Mouse (Mus musculus) heart, adult 2 months (tissue): Measurements from ENCODE around the gene Kif1bp. TPM values are rescaled to one million over a fixed set of nuclear protein-coding genes. Genes with fewer than 3 reads are reported as not detected.
"Not testable (repeated sequence)": the region's sequence is repeated elsewhere in the genome, so short reads cannot be mapped to it uniquely, and the experiment has no call there.

Experiments
- DNase-seq, 2 experiments: peaks; one replicate each; pipeline ENCODE4 v3.0.0; 2021
- H3K27ac ChIP-seq: fragments of 200-600 bp; 2 replicates; pipeline ENCODE4 v1.8.1; 2022
- H3K27me3 ChIP-seq: fragments of 200-500 bp; 2 replicates; pipeline ENCODE4 v1.6.1; 2012; ENCODE audit warnings: mild to moderate bottlenecking, low read length, inconsistent platforms, mixed read lengths; ENCODE audit not compliant: control insufficient read depth, insufficient read depth
- H3K36me3 ChIP-seq: fragments of 200-500 bp; 2 replicates; pipeline ENCODE4 v1.6.1; 2012; ENCODE audit warnings: low read length, inconsistent platforms; ENCODE audit not compliant: control insufficient read depth, insufficient read depth
- H3K4me1 ChIP-seq: fragments of 200-500 bp; 2 replicates; pipeline ENCODE4 v1.6.1; 2011; ENCODE audit warnings: low read length; ENCODE audit not compliant: control insufficient read depth, insufficient read depth
- H3K4me3 ChIP-seq: fragments of 200-600 bp; 2 replicates; pipeline ENCODE4 v1.8.1; 2022
- H3K79me2 ChIP-seq: fragments of 200-500 bp; replicated peaks from 2 replicates; pipeline ENCODE4 v1.6.1; 2012; ENCODE audit warnings: mild to moderate bottlenecking, inconsistent platforms, low read length, moderate library complexity, mixed read lengths; ENCODE audit not compliant: control insufficient read depth, insufficient read depth
- H3K9ac ChIP-seq: fragments of 200-500 bp; 2 replicates; pipeline ENCODE4 v1.6.1; 2012; ENCODE audit warnings: low read depth, mild to moderate bottlenecking, control low read depth, inconsistent platforms, low read length, mixed read lengths
- CTCF ChIP-seq: fragments of 200-600 bp; IDR thresholded peaks from 2 replicates; pipeline ENCODE4 v1.8.1; 2022; ENCODE audit warnings: antibody characterized with exemption, mild to moderate bottlenecking, moderate library complexity
- EP300 ChIP-seq: fragments of 200-500 bp; IDR thresholded peaks from 2 replicates; pipeline ENCODE4 v1.6.1; 2011; ENCODE audit warnings: low read depth, low read length, control low read depth; ENCODE audit not compliant: insufficient read depth
- POLR2A ChIP-seq: fragments of 200-500 bp; IDR thresholded peaks from 2 replicates; pipeline ENCODE4 v1.6.1; 2011; ENCODE audit warnings: mild to moderate bottlenecking, low read depth, low read length, control low read depth; ENCODE audit not compliant: insufficient read depth
- WGBS: fragments of 180-500 bp; shearing (Covaris S2); methylation state at CpG from one replicate; pipeline ENCODE4 v1.1.7; 2018; 5-methylcytosine and 5-hydroxymethylcytosine counted together
- intact Hi-C: fragments of 180-260 bp; cut with DNase I; formaldehyde crosslinking; loops from one replicate; pipeline ENCODE4 v1.15.1; 2025
- polyA plus RNA-seq: library from polyadenylated mRNA; depleted of rRNA; stranded (reverse); fragments of >200 nt; gene quantifications from 2 replicates; pipeline ENCODE4 v1.2.3, GENCODE M21; 2012
- total RNA-seq, 2 experiments: library from RNA; stranded (reverse); gene quantifications; 2 replicates each; pipeline ENCODE4 v1.2.3; 2021

The Kif1bp gene
- total and polyA plus RNA-seq, 3 experiments, result 23.0 to 47.3 (median 43.3) TPM

DNA sequence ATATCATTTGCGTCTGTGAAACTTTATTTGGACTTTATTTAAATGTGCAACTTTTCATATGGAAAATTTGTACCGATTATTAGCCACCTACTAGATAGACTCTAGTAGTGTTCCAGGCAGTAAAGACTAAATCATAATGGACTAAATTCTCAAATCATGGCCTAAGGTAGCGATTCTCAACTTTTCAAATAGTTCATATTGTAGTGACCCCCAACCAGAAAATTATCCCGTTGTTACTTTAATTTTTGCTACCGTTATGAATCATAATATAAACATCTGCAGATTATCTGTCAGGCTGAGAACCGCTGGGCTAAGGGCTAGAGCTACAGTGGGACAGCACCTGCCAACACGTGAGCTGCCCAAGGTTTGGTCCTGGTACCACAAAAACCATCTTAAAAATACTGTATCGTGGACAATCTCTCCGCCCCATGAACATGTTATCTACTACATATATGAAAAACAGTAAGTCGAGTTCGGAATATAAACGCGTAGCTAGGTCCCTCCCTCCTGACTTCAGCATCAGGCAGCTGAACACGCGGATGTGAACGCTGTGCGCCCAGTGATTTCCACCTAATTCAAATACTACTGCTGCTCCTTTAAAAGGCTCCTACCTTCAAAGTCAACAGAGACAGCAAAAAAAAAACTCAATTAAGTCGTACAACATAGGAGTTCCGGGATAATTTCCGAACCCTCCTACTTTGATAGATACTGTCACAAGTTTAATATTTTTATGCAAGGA, 23.0 kb upstream of the Kif1bp start:
- peak overlapping the region; percentile 80 for H3K4me3 ChIP-seq
- peak overlapping the region; percentile 71; the same call in 1 of the 2 replicates for H3K27ac ChIP-seq
- H3K79me2 ChIP-seq, result peaks cover 4% of the 10 kb centered on the region; the same call in 1 of the 2 replicates
- H3K36me3 ChIP-seq, result no peaks in the 10 kb centered on the region
- no peaks in the 10 kb centered on the region for H3K27me3 ChIP-seq
- intact Hi-C loops, result no loop called here
- WGBS, result 10% methylated on average over 20 of the region's 20 CpGs
- DNase-seq, result no peak
- no peak overlapping the region for H3K9ac ChIP-seq
- no peak for TF ChIP-seq POLR2A
- no peak for TF ChIP-seq EP300
- no peak for TF ChIP-seq CTCF
- peaks cover 2% of the 10 kb centered on the region for H3K4me1 ChIP-seq

DNA sequence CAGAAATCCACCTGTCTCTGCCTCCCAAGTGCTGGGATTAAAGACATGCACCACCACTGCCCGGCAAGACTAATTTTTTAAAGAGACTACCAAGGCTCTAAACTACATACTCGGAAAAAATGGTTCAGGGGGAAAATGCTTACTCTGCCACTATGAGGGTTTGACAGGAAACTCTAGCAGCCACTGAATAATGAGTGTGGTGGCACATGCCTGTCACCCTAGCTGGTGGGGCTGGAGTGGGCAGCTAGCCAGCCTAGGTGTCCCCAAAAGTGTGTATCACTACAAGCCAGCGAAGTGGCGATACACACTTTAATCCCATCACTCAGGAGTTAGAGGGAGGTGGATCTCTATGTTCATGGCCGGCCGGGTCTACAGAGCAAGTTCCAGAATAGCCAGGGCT, 21.8 kb upstream of the Kif1bp start:
- peaks cover 2% of the 10 kb centered on the region for H3K4me1 ChIP-seq
- WGBS, result 79% methylated on average over 6 of the region's 6 CpGs
- no peak overlapping the region for H3K4me3 ChIP-seq
- no peak for DNase-seq
- intact Hi-C loops, result no loop called here
- H3K79me2 ChIP-seq, result peaks cover 4% of the 10 kb centered on the region; the same call in 1 of the 2 replicates
- TF ChIP-seq EP300 (no peak), CTCF (no peak)
- no peaks in the 10 kb centered on the region for H3K36me3 ChIP-seq
- no peaks in the 10 kb centered on the region for H3K27me3 ChIP-seq
- no peak overlapping the region for H3K9ac ChIP-seq
- H3K27ac ChIP-seq, result no peak overlapping the region

DNA sequence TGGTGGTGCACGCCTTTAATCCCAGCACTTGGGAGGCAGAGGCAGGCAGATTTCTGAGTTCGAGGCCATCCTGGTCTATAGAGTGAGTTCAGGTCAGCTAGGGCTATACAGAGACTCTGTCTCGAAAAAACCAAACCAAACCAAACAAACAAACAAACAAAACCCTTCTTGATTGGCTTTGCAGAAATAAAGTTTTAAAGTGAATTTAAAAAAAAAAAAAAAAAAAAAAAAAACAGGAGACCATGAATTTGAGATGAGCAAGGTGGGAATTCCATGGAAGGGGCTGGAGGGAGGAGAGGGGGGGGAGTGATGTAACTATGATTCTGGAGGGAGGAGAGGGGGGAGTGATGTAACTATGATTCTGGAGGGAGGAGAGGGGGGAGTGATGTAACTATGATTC, 21.1 kb upstream of the Kif1bp start:
- 96% methylated on average over 3 of the region's 3 CpGs for WGBS
- H3K27me3 ChIP-seq, H3K4me1 ChIP-seq, H3K79me2 ChIP-seq, H3K27ac ChIP-seq, intact Hi-C loops, H3K9ac ChIP-seq, H3K4me3 ChIP-seq, H3K36me3 ChIP-seq, DNase-seq: not testable (repeated sequence)

DNA sequence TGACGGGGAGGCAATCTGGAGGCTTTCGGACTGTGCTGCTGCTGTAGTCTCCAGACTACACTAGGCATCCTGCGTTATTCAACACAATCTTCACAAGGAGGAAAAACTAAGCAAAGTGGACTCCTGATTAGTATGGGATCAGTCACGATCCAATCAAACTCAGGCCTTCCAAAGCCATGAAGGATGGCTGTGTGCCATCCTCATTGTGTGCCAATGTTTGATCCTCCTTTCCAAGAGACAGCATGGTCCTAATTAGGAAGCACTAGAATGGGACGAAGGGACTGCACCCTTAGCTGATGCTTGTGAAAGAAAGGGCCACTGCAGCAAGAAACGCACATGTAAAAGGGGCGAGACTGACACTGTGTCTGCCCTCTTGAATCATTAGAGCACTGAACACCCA, 14.2 kb upstream of the Kif1bp start:
- Histone ChIP-seq H3K79me2 (no peaks in the 10 kb centered on the region), H3K9ac (no peak overlapping the region), H3K4me3 (no peak overlapping the region), H3K27me3 (no peaks in the 10 kb centered on the region), H3K36me3 (peaks cover 9% of the 10 kb centered on the region), H3K4me1 (no peaks in the 10 kb centered on the region; the same call in 1 of the 2 replicates), H3K27ac (no peak overlapping the region)
- intact Hi-C loops, result loop anchor here (5.0 kb wide), 1 partner anchor 90 kb away; no protein-coding TSS in a partner anchor
- WGBS, result 71% methylated on average over 7 of the region's 7 CpGs
- no peak for TF ChIP-seq CTCF
- no peak for TF ChIP-seq EP300
- TF ChIP-seq POLR2A, result no peak
- no peak for DNase-seq

DNA sequence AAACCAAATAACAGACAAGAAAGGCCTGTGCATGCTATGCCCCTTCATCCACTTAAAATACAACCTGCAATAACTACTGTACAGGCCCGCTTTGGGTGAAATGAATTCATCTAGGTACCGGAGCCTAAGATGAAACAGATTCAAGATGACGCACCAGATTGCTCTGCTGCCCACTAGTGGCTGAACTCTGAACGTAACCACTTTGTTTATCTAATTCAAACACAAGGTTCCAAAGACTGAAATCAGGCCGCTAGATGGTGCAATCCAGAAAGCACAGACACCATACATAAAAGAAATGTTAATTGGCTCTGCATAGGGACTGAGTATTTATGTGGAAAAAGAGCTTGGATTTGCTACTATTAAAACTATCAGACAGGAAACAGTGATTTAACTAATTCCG, 11.9 kb upstream of the Kif1bp start:
- H3K36me3 ChIP-seq, result peaks cover 9% of the 10 kb centered on the region
- TF ChIP-seq EP300, result no peak
- no peak for TF ChIP-seq POLR2A
- TF ChIP-seq CTCF, result no peak; the same call in 1 of the 2 replicates
- H3K79me2 ChIP-seq, result no peaks in the 10 kb centered on the region
- no peak overlapping the region for H3K4me3 ChIP-seq
- H3K9ac ChIP-seq, result no peak overlapping the region
- H3K27ac ChIP-seq, result no peak overlapping the region
- WGBS, result 16% methylated on average over 6 of the region's 6 CpGs
- H3K4me1 ChIP-seq, result no peaks in the 10 kb centered on the region; the same call in 1 of the 2 replicates
- intact Hi-C loops, result loop anchor here (5.0 kb wide), 1 partner anchor 92 kb away; no protein-coding TSS in a partner anchor
- DNase-seq, result peak; percentile 81 to 82
- no peaks in the 10 kb centered on the region for H3K27me3 ChIP-seq

DNA sequence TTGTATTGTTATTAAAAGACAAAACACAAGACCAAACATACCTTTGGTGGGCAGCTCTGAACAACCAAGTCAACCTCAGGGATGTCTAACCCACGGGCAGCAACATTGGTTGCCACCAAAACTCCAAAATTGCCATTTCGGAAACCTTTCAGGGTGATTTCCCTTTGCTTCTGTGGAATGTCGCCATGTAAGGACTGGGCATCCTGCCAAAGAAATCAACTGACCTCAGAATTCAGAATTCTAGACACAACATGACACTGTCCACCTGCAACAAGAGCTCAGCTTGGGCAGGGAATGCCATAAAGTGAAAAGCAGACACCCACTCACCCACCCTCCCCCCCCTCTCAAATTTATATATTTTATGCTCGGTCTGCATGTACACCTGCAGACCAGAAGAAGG, 10.4 kb upstream of the Kif1bp start:
- TF ChIP-seq CTCF (no peak), POLR2A (no peak), EP300 (no peak)
- Histone ChIP-seq H3K4me1 (no peaks in the 10 kb centered on the region; the same call in 1 of the 2 replicates), H3K27ac (no peak overlapping the region), H3K4me3 (no peak overlapping the region), H3K27me3 (no peaks in the 10 kb centered on the region), H3K79me2 (no peaks in the 10 kb centered on the region), H3K36me3 (peaks cover 9% of the 10 kb centered on the region), H3K9ac (no peak overlapping the region)
- intact Hi-C loops, result no loop called here
- DNase-seq, result no peak
- WGBS, result 42% methylated on average over 4 of the region's 4 CpGs
